Mouse (Mus musculus) erythroblast, embryonic 14.5 days (primary cell): ENCODE data around the gene Pip4k2b.

Experiments
- GATA1 ChIP-seq: IDR thresholded peaks from 2 replicates; pipeline ENCODE4 v1.6.1; 2012; ENCODE audit warnings: low read length, inconsistent platforms, mixed read lengths
- TAL1 ChIP-seq: IDR thresholded peaks from 3 replicates; pipeline ENCODE4 v1.6.1; 2012; ENCODE audit warnings: low read length, inconsistent platforms, mixed read lengths

DNA sequence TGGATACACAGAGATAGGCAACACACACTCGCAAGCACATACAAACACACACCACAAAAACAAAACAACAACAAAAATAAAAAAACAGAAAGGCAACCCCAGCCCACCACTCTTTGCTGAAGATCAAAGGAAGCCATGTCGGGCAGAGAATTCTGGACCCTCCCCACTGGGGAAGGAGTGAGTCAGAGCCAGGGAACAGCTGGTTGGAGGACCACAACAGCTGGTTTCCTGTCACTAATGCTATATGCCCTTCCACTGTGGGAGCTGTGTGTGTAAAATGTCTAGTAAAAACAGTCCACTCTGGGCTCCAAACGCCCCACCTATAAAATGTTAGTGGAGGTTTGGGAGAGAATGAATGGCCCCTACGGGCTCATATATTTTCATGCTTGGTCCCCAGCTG, 23.2 kb downstream of the Pip4k2b start:
- TF ChIP-seq GATA1: no peak
- TF ChIP-seq TAL1: no peak
